Mouse (Mus musculus) lung, postnatal 25 days (tissue): ENCODE measurements at regions not wholly inside any gene's neighbourhood (a gene's known extent, or its start where the extent isn't known, plus 50 kb on each side); places are given as distances from the start of the nearest gene placed in this dataset.

Experiments
- DNase-seq: peaks from one replicate; pipeline ENCODE4 v3.0.0; 2022; ENCODE audit warnings: low spot score

DNA sequence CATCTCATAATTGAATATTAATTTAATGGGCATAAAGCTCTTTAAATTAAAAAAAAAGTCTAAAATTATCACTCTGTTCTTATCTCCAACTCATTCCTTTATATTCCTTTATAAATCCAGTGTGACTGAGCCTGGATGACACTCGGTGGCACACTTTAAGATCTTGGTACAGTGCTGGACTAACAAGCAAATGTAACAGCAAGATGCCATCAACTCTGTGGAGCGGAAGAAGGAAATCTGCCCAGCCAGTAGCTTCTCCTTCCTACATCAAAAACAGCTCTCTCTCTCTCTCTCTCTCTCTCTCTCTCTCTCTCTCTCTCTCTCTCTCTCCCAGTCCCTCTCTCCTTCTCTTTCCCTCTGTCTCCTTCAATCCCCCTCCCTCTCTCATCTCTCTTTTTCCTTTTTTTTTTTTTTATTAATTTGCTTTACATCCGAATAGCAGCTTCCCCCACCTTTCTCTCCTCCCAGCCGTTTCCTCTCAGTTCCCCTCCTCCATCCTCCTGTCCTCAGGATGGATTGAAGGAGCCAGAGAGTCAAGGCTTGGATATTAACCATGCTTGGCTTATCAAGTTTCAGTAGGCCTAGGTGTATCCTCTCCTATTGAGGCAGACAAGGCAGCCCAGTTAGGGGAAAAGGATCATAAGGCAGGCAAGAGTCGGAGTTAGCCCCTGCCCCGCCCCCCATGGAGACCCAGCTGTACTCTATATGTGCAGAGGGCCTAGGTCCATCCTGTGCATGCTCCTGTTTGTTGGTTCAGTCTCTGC, 130.4 kb upstream of the Tmtc2 start:
- no peak for DNase-seq

DNA sequence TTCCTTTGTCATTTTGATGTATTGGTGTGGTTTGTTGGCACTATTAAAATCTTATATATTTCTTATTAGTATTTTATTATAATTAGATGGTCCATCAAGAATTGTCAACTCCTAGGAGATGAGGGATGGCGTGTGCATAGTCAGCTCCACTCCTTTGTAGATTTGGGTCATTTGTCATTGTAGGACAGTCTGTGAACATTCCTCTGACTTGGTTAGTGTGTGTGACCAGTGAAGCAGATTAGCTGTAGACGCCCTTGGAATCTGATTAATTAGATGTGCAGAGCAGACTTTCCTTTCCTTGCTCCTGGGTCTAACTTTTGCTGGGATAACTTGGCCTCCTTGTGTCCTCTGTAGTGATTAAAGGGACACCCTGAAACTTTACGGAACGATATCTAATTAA, 118.9 kb upstream of the Tmtc2 start:
- no peak for DNase-seq

- no peak for DNase-seq
Measured at GRCm38 (mm10) chr10:105689388-105689787, 115.1 kb upstream of the Tmtc2 start.

- DNase-seq, result no peak
Measured at GRCm38 (mm10) chr10:105688879-105689278, 114.6 kb upstream of the Tmtc2 start.

GRCm38 (mm10) chr10:105686876-105687275, 112.6 kb upstream of the Tmtc2 start:
- DNase-seq, result peak; percentile 1

- DNase-seq, result no peak
Measured at GRCm38 (mm10) chr10:105679598-105679997, 105.3 kb upstream of the Tmtc2 start.

GRCm38 (mm10) chr10:105666959-105667358, 92.7 kb upstream of the Tmtc2 start:
- no peak for DNase-seq

DNA sequence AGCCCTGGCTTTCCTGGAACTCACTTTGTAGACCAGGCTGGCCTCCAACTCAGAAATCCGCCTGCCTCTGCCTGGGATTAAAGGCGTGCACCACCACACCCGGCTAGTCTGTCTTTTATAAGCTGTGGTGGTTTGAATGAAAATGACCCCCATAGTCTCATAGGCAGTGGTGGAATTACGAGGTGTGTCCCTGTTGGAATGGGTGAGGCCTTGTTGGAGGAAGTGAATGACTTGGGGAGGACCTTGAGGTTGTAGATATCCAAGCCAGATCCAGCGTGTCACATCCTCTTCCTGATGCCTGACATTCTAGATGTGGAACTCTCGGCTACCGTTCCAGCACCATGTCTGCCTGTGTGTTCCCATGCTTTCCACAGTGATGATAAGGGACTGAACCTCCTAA, 86.5 kb upstream of the Tmtc2 start:
- DNase-seq, result no peak

DNA sequence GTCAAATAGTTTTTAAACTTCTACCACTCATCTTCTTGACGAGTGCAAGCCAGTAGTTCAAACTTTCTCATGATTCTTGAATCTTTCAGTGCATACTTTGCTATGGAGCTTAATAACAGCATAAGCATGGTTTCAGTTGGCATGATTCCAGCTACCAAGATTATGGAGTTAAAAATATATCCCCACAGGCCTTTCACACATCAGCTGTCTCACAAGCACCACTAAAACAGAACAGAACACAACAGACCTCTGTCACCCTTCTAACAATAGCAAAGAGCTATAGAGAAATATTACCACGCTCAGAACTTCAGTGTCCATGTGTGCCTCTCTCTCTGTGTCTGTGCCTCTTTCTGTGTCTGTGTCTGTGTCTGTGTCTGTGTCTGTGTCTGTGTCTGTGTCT, 82.5 kb upstream of the Tmtc2 start:
- no peak for DNase-seq

GRCm38 (mm10) chr10:105652475-105652874, 78.2 kb upstream of the Tmtc2 start:
- no peak for DNase-seq

- DNase-seq, result no peak
Measured at GRCm38 (mm10) chr10:105639011-105639451, 64.8 kb upstream of the Tmtc2 start.

DNA sequence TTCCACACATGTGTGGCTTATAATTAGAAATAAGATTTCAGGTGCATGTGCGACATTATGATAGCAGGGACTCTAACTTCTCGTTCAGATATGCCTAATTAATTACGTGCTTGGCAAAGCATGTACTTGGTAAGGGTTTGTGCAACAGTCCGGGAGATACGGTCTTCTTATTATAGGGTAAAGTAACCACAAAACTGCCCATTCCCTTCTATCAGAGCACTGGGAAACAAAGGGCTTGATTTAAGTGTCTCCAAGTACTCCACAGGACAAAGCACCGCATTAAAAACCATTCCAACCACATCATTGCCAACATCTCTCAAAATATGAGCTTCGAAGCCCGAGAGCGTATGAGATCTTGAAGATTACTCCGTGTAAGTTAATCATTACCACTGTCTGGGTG, 64.2 kb upstream of the Tmtc2 start:
- no peak for DNase-seq

- DNase-seq, result no peak
Measured at GRCm38 (mm10) chr10:105626842-105627241, 52.6 kb upstream of the Tmtc2 start.

DNA sequence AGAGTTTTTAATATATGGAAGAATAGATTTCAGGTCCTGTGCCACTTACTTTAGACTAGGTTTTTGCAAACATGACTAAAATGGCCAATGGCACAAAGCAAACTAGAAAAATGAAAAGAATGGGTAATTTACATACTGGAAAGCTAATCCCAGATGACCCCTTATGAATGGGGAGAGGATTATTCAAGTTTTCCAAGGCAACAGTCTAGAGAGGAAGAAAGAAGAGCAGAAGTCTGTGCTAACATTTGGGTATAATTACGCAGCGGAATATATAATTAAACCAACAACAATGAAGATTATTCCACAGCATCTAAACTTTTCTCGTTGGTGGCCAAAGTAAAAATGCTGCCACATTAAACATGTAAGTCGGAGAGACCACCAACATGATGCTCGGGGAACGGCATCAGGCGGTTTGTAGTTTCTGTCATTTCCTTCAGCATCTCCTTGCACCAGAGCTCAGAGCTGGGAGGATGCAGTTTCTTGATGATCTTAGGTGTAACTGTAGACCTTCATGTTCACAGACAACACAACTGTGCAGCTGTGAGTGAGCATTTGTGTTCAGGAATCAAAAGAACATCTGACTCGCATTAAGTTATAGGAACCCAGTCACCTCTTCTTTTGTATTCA, 51.2 kb upstream of the Tmtc2 start:
- DNase-seq, result no peak
